In the genomic region with DNA sequence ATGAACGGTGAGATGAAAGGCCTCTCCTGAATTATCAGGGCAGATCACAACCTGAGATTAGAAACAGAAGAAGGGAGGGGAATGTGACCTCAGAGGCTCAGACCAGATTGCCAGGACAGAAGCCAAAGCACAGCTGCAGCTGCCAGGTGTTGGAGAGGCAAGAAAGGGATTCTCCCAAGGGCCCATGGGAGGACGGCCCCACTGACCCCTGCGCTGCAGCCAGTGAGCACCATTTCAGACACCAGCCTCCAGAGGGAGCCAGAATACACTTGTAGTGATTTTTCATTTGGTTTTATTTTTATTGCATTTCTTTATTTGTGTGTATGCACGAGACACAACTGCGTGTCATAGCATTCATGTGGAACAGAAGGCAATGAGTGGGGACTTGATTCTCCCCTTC, we compare ENCODE assay signal across 10 mouse cellular contexts. TPM values are rescaled to one million over a fixed set of nuclear protein-coding genes. Genes with fewer than 3 reads are reported as not detected.
DNase-seq lines count a peak whose midpoint lies in the region; ATAC-seq and TF ChIP-seq lines count a peak whose summit lies in the region.
"Had no signal": no experiment of that assay in that cellular context is flagged by ENCODE, and none has a peak within 500 bp of the region (broad histone marks: within the 10 kb centered on the region; RNA-seq: fewer than 3 reads in every experiment).

No protein-coding gene starts in this region.

- H3K9me3 ChIP-seq in forebrain, postnatal 0 days (ENCODE audit: low read length) = no peaks in the 10 kb centered on the region
- no peaks in the 10 kb centered on the region for H3K9me3 ChIP-seq in forebrain, embryonic 11.5 days (ENCODE audit: control insufficient read depth, low read length)
- H3K9me3 ChIP-seq in embryonic facial prominence, embryonic 14.5 days (ENCODE audit: control insufficient read depth, low read length) = no peaks in the 10 kb centered on the region
- H3K9me3 ChIP-seq: G1E; limb, embryonic 12.5 days had no signal

- H3K27ac ChIP-seq in forebrain, postnatal 0 days (ENCODE audit: low read depth, low read length) = no peak overlapping the region
- no peak overlapping the region for H3K27ac ChIP-seq in forebrain, embryonic 11.5 days (ENCODE audit: low read depth, low read length)
- no peak overlapping the region for H3K27ac ChIP-seq in embryonic facial prominence, embryonic 14.5 days (replicated peaks; ENCODE audit: low read depth, low read length)
- H3K27ac ChIP-seq: limb, embryonic 12.5 days had no signal

- H3K27me3 ChIP-seq in forebrain, postnatal 0 days (ENCODE audit: insufficient read depth, low read length) = no peaks in the 10 kb centered on the region
- H3K27me3 ChIP-seq in forebrain, embryonic 11.5 days (ENCODE audit: control insufficient read depth, insufficient read depth, low read length) = peaks cover 4% of the 10 kb centered on the region
- H3K27me3 ChIP-seq in embryonic facial prominence, embryonic 14.5 days (replicated peaks; ENCODE audit: control insufficient read depth, insufficient read depth, low read length) = 0 out of 2 replicates have a peak, but pooled peaks cover 8% of the 10 kb centered on the region

- no peaks in the 10 kb centered on the region for H3K36me3 ChIP-seq in forebrain, postnatal 0 days (ENCODE audit: insufficient read depth)
- H3K36me3 ChIP-seq in forebrain, embryonic 11.5 days (ENCODE audit: control insufficient read depth, insufficient read depth, low read length) = no peaks in the 10 kb centered on the region
- H3K36me3 ChIP-seq in embryonic facial prominence, embryonic 14.5 days (ENCODE audit: control insufficient read depth, insufficient read depth, low read length) = peaks cover 25% of the 10 kb centered on the region

- no peak overlapping the region for H3K4me3 ChIP-seq in forebrain, postnatal 0 days (ENCODE audit: low read depth, low read length)
- no peak overlapping the region for H3K4me3 ChIP-seq in forebrain, embryonic 11.5 days (ENCODE audit: low read depth, low read length)
- H3K4me3 ChIP-seq in embryonic facial prominence, embryonic 14.5 days (ENCODE audit: low read depth, low read length) = no peak overlapping the region
- H3K4me3 ChIP-seq: limb, embryonic 12.5 days had no signal

- no peak overlapping the region for H3K9ac ChIP-seq in forebrain, postnatal 0 days
- no peak overlapping the region for H3K9ac ChIP-seq in forebrain, embryonic 11.5 days (ENCODE audit: low read length)
- no peak overlapping the region for H3K9ac ChIP-seq in embryonic facial prominence, embryonic 14.5 days (ENCODE audit: low read depth, low read length)
- H3K9ac ChIP-seq: limb, embryonic 12.5 days had no signal

- intact Hi-C loops in left cerebral cortex, postnatal 14 days (cut with DNase I) = loop anchor here (5.0 kb wide), 2 partner anchors 61 to 96 kb away; partner anchors contain the start of gene Mypop

- ATAC-seq in forebrain, postnatal 0 days = peak; percentile 6; the same call in 1 of the 2 replicates
- no peak for ATAC-seq in forebrain, embryonic 11.5 days (replicated peaks; ENCODE audit: low FRiP score)
- no peak for ATAC-seq in embryonic facial prominence, embryonic 14.5 days (ENCODE audit: low read depth)

- WGBS in forebrain, postnatal 0 days = 25% methylated on average over 5 of the region's 5 CpGs
- 53% methylated on average over 5 of the region's 5 CpGs for WGBS in forebrain, embryonic 11.5 days
- 38% methylated on average over 5 of the region's 5 CpGs for WGBS in embryonic facial prominence, embryonic 14.5 days

- H3K4me2 ChIP-seq in forebrain, postnatal 0 days (ENCODE audit: low read depth) = no peak overlapping the region
- H3K4me2 ChIP-seq in forebrain, embryonic 11.5 days (ENCODE audit: low read depth, low read length, severe bottlenecking) = no peak overlapping the region
- no peak overlapping the region for H3K4me2 ChIP-seq in embryonic facial prominence, embryonic 14.5 days (ENCODE audit: low read depth, low read length)
- H3K4me2 ChIP-seq: limb, embryonic 12.5 days had no signal

- peak; percentile 83 for TF ChIP-seq CTCF in forebrain, postnatal 0 days (IDR thresholded peaks at IDR 0.05; ENCODE audit: low read depth)

- peaks cover 8% of the 10 kb centered on the region; the same call in 1 of the 2 replicates for H3K4me1 ChIP-seq in forebrain, postnatal 0 days (ENCODE audit: insufficient read depth)
- H3K4me1 ChIP-seq in forebrain, embryonic 11.5 days (replicated peaks; ENCODE audit: control insufficient read depth, insufficient read depth, low read length) = peaks cover 10% of the 10 kb centered on the region
- H3K4me1 ChIP-seq in embryonic facial prominence, embryonic 14.5 days (ENCODE audit: control insufficient read depth, insufficient read depth, low read length) = peaks cover 9% of the 10 kb centered on the region; the same call in 1 of the 2 replicates

- DNase-seq in forebrain, postnatal 0 days = peak; percentile 73
- no peak for DNase-seq in forebrain, embryonic 11.5 days (ENCODE audit: low spot score)
- peak; percentile 20 for DNase-seq in ovary, postnatal 36 days (ENCODE audit: low spot score)
- no peak for DNase-seq in ovary, postnatal 10 days (ENCODE audit: low spot score)
- peak; percentile 32 for DNase-seq in embryonic facial prominence, embryonic 14.5 days (ENCODE audit: low spot score)
- peak; percentile 44 to 60 for DNase-seq in left cerebral cortex, postnatal 14 days (ENCODE audit: low spot score in 2 of 2)
- peak; percentile 35 for DNase-seq in right cerebral cortex, postnatal 25 days
- DNase-seq in thymus, postnatal 10 days (ENCODE audit: low spot score in 2 of 2) = no peak

RNA-seq across cellular contexts. Expression of gene Ccdc61, which starts 13.7 kb away (rescaled TPM):
- 12.8 and 17.2 TPM in 2 replicates for total RNA-seq in forebrain, postnatal 0 days (2014; rRNA removed)
- 21.6 and 23.2 TPM in 2 replicates for polyA plus RNA-seq in forebrain, postnatal 0 days (2015; fragmentation: Nextera tagmentation; extraction: Ambion mirVana)
- polyA plus RNA-seq in forebrain, embryonic 11.5 days (2014; fragmentation: Nextera tagmentation; extraction: Ambion mirVana) = 32.2 and 32.6 TPM in 2 replicates
- polyA plus RNA-seq in embryonic facial prominence, embryonic 14.5 days (2014; fragmentation: Nextera tagmentation; extraction: Ambion mirVana) = 19.4 and 22.5 TPM in 2 replicates
- 10 to 100 TPM; 11.6 to 13.0 TPM for total RNA-seq in left cerebral cortex, postnatal 14 days (2021)

RNA-seq across cellular contexts. Expression of gene Pglyrp1, which starts 25.4 kb away (rescaled TPM):
- 13.8 and 14.9 TPM in 2 replicates for total RNA-seq in forebrain, postnatal 0 days (2014; rRNA removed)
- 26.9 and 27.0 TPM in 2 replicates for polyA plus RNA-seq in forebrain, postnatal 0 days (2015; fragmentation: Nextera tagmentation; extraction: Ambion mirVana)
- polyA plus RNA-seq in forebrain, embryonic 11.5 days (2014; fragmentation: Nextera tagmentation; extraction: Ambion mirVana) = 0.48 and 0.94 TPM in 2 replicates
- 5.3 and 10.0 TPM in 2 replicates for polyA plus RNA-seq in embryonic facial prominence, embryonic 14.5 days (2014; fragmentation: Nextera tagmentation; extraction: Ambion mirVana)
- 10 to 100 TPM; 25.1 to 34.5 TPM for total RNA-seq in left cerebral cortex, postnatal 14 days (2021)
- total RNA-seq: G1E had no signal
- polyA plus RNA-seq: G1E had no signal

RNA-seq across cellular contexts. Expression of gene Nova2, which starts 29.2 kb away (rescaled TPM):
- 15.4 and 19.5 TPM in 2 replicates for total RNA-seq in forebrain, postnatal 0 days (2014; rRNA removed)
- polyA plus RNA-seq in forebrain, postnatal 0 days (2015; fragmentation: Nextera tagmentation; extraction: Ambion mirVana) = 7.2 and 11.4 TPM in 2 replicates
- 6.9 and 8.3 TPM in 2 replicates for polyA plus RNA-seq in forebrain, embryonic 11.5 days (2014; fragmentation: Nextera tagmentation; extraction: Ambion mirVana)
- polyA plus RNA-seq in embryonic facial prominence, embryonic 14.5 days (2014; fragmentation: Nextera tagmentation; extraction: Ambion mirVana) = 0.79 and 0.81 TPM in 2 replicates
- total RNA-seq in left cerebral cortex, postnatal 14 days (2021) = 100 to 1,000 TPM; 105 to 110 TPM
- polyA plus RNA-seq: G1E had no signal

RNA-seq across cellular contexts. Expression of gene Mill2, which starts 56.8 kb away (rescaled TPM):
- total RNA-seq in forebrain, postnatal 0 days (2014; rRNA removed) = 0.95 and 2.1 TPM in 2 replicates
- polyA plus RNA-seq in forebrain, postnatal 0 days (2015; fragmentation: Nextera tagmentation; extraction: Ambion mirVana) = 0.53 and 0.54 TPM in 2 replicates
- polyA plus RNA-seq in forebrain, embryonic 11.5 days (2014; fragmentation: Nextera tagmentation; extraction: Ambion mirVana) = 0.09 TPM in 1 of 2 replicates, not detected in the other
- polyA plus RNA-seq in embryonic facial prominence, embryonic 14.5 days (2014; fragmentation: Nextera tagmentation; extraction: Ambion mirVana) = 0.52 and 0.58 TPM in 2 replicates
- 1 to 10 TPM; 1.3 to 2.0 TPM for total RNA-seq in left cerebral cortex, postnatal 14 days (2021)
- polyA plus RNA-seq: G1E; limb, embryonic 12.5 days had no signal

Comparison
In these comparisons a context has a peak if more than half of its experiments do, and no peak if none do; other contexts are left out.
1. DNase-seq: peak in forebrain, postnatal 0 days (single experiment), ovary, postnatal 36 days (single experiment), embryonic facial prominence, embryonic 14.5 days (single experiment), left cerebral cortex, postnatal 14 days (2 of 2) and right cerebral cortex, postnatal 25 days (single experiment); none in forebrain, embryonic 11.5 days (single experiment), ovary, postnatal 10 days (single experiment) and thymus, postnatal 10 days (0 of 2).